Mouse (Mus musculus): ENCODE measurements around the gene 0610030E20Rik. TPM values are rescaled to one million over a fixed set of nuclear protein-coding genes. Genes with fewer than 3 reads are reported as not detected.

0610030E20Rik gene
- polyA plus RNA-seq, 1 experiment: 42.2 TPM

DNA sequence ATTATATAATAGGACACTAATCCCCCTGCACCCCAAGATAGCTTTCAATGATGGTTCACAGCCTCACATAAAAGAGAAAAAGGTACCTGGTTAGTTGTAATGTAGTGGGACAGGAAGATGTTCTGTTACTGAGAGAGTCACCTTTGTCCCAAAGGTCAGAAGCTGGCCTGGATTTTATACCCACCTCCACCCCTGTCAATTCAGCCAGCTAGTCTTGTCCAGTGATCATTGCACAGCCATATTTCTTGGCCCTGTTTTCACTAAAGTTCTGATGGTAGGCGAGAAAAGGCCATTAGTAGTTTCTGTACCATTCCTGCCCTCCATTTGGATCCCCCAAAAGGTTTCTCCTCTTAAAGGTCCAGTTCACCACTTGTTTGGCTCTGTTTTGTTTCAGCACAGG, 6.9 kb downstream of the 0610030E20Rik start:
- WGBS: 95% methylated on average over 1 of the region's 1 CpGs
- Histone ChIP-seq H3K27me3 (ENCODE audit: control insufficient read depth, insufficient read depth, low read length) (peaks cover 4% of the 10 kb centered on the region; the same call in 1 of the 2 replicates), H3K4me1 (replicated peaks; ENCODE audit: control insufficient read depth, insufficient read depth, low read length) (peaks cover 11% of the 10 kb centered on the region), H3K27ac (ENCODE audit: control insufficient read depth, insufficient read depth, low read length) (no peak overlapping the region), H3K4me3 (ENCODE audit: control insufficient read depth, insufficient read depth, low read length) (no peak overlapping the region), H3K36me3 (ENCODE audit: control insufficient read depth, insufficient read depth, low read length) (peaks cover 15% of the 10 kb centered on the region)
- no peak for DNase-seq
- TF ChIP-seq POLR2A (IDR thresholded peaks at IDR 0.05; ENCODE audit: control insufficient read depth, extremely low read depth, insufficient read depth, low read length, poor library complexity): no peak
- no peak for TF ChIP-seq CTCF (IDR thresholded peaks at IDR 0.05; ENCODE audit: borderline replicate concordance, control insufficient read depth, extremely low read depth, insufficient read depth, low read length, poor library complexity)

DNA sequence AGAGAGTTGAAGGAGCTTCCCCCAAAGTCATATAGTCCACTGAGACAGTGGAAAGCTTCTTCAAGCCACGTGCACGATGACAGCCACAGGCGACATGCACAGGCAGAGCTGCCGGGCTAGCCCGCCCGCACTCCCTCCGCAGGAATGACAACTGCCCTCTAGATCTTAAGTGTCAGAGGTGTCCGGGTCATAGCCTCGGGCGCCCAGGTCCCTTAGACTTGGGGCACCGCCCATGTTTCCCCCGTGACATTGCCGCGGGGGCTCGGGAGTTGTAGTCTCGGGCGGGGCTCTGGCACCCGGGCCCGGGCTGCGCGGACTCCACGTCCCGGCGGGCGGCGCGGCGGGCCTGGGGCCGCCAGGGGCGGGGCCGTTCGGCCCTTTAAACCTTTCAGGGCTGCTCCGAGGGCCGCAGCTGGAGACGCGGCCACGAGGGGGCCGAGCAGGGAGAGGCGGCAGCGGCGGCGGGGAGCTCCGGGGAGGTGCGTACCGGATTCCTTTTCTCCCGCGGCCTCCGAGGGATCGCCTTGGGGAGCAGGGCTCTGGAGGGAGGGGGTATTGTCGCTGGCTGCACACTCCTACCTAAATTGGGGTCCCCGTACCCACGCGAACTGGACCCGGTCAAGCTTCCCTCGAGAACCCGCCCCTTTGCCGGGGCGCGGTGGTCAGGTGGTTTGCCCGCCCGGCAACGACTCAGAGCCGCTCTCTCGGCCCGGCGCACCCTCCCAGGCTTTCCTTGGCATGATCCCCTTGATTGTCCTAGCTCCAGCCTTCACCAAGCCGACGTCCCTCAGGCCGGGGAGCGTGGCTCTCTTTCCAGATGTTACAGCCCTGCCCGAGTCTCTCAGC, 8.2 kb downstream of the 0610030E20Rik start, which contains the start of gene Tmem150a:
Gene Tmem150a, plus strand, starts transcription at position 382 of the 846 bp plus-strand sequence.
- WGBS: 2% methylated on average over 71 of the region's 71 CpGs
- Histone ChIP-seq H3K4me1 (replicated peaks; ENCODE audit: control insufficient read depth, insufficient read depth, low read length) (peaks cover 11% of the 10 kb centered on the region), H3K27me3 (ENCODE audit: control insufficient read depth, insufficient read depth, low read length) (peaks cover 4% of the 10 kb centered on the region; the same call in 1 of the 2 replicates), H3K27ac (ENCODE audit: control insufficient read depth, insufficient read depth, low read length) (no peak within 1 kb of the TSS), H3K36me3 (ENCODE audit: control insufficient read depth, insufficient read depth, low read length) (peaks cover 19% of the 10 kb centered on the region; the same call in 1 of the 2 replicates), H3K4me3 (ENCODE audit: control insufficient read depth, insufficient read depth, low read length) (peak within 1 kb of the TSS; percentile 53)
- peak; percentile 43 for DNase-seq
- TF ChIP-seq CTCF (IDR thresholded peaks at IDR 0.05; ENCODE audit: borderline replicate concordance, control insufficient read depth, extremely low read depth, insufficient read depth, low read length, poor library complexity): no peak
- TF ChIP-seq POLR2A (IDR thresholded peaks at IDR 0.05; ENCODE audit: control insufficient read depth, extremely low read depth, insufficient read depth, low read length, poor library complexity): 0 out of 2 replicates have a peak, but pooled peaks have one; percentile 16

DNA sequence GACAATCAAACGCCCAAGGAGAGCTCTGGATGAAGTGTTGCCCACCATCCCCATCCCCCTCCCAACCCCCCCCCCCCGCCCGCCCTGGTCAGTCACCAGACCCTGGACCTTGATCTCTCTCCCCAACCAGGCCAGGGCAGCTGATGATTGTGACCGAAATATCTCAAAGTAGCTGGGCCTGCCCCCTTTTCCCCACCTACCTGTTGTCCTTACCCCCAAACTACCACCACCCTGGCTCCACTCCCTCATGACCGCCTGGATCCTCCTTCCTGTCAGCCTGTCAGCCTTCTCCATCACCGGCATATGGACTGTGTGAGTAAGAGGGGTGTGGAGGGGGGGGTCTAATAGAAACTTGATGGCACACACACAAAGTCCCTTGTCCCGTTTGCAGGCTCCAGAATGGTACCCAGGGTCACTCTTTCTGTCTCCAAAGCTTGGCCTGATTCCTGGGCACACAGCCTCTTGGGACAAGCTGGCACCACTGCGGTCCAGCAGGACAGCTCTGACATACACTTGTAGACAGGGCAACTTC, 8.9 kb downstream of the 0610030E20Rik start:
- H3K27ac ChIP-seq (ENCODE audit: control insufficient read depth, insufficient read depth, low read length): no peak overlapping the region
- peak overlapping the region; percentile 53; the same call in 1 of the 2 replicates for H3K4me3 ChIP-seq (ENCODE audit: control insufficient read depth, insufficient read depth, low read length)
- H3K4me1 ChIP-seq (replicated peaks; ENCODE audit: control insufficient read depth, insufficient read depth, low read length): peaks cover 14% of the 10 kb centered on the region
- H3K36me3 ChIP-seq (ENCODE audit: control insufficient read depth, insufficient read depth, low read length): peaks cover 13% of the 10 kb centered on the region; the same call in 1 of the 2 replicates
- 83% methylated on average over 8 of the region's 8 CpGs for WGBS
- TF ChIP-seq POLR2A (IDR thresholded peaks at IDR 0.05; ENCODE audit: control insufficient read depth, extremely low read depth, insufficient read depth, low read length, poor library complexity) (no peak), CTCF (IDR thresholded peaks at IDR 0.05; ENCODE audit: borderline replicate concordance, control insufficient read depth, extremely low read depth, insufficient read depth, low read length, poor library complexity) (no peak)
- DNase-seq: no peak
- peaks cover 4% of the 10 kb centered on the region; the same call in 1 of the 2 replicates for H3K27me3 ChIP-seq (ENCODE audit: control insufficient read depth, insufficient read depth, low read length)

DNA sequence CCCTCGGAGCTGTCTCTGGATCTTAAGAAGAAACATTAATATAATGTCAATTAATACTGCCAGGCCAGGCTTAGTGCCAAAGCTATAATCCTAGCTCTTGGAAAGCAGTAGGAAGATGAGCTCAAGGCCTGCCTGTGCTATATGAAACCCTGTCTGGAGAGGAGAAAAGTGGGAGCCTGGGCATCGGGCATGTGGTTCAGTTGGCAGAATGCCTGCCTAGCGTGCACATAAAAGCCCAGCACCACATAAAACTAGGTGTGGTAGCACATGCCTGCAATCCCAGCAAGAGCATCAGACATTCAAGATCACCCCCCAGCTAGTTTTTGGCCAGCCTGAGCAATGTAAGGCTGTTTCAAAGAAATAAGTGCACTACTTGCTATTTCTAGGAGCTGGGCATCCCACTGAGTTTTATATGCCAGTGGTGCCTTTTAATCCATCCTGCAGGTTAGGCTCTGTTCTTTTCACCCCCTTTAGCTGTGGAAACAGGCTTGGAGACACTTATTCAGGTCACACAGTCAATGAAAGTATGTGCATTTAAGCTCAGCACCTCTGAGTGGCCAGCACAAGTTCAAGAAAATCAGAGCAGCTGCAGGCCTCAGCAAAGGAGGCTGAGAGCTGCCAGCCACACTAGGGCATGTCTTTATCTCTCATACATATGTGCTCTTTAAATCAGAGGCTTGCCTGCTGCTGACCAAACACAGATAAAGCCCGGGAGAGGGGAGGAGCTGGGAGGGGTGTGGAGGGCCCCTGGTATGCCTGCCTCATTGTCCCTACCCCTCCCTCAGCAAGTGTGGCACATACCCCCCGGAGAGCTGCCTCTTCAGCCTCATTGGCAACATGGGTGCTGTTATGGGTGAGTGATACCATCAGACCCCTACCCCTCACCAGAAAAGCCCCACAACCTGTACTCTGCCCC, 10.3 kb downstream of the 0610030E20Rik start:
- WGBS: 88% methylated on average over 5 of the region's 5 CpGs
- Histone ChIP-seq H3K27me3 (ENCODE audit: control insufficient read depth, insufficient read depth, low read length) (peaks cover 4% of the 10 kb centered on the region; the same call in 1 of the 2 replicates), H3K4me1 (replicated peaks; ENCODE audit: control insufficient read depth, insufficient read depth, low read length) (peaks cover 20% of the 10 kb centered on the region), H3K36me3 (ENCODE audit: control insufficient read depth, insufficient read depth, low read length) (peaks cover 13% of the 10 kb centered on the region; the same call in 1 of the 2 replicates), H3K4me3 (ENCODE audit: control insufficient read depth, insufficient read depth, low read length) (no peak overlapping the region), H3K27ac (ENCODE audit: control insufficient read depth, insufficient read depth, low read length) (no peak overlapping the region)
- TF ChIP-seq CTCF (IDR thresholded peaks at IDR 0.05; ENCODE audit: borderline replicate concordance, control insufficient read depth, extremely low read depth, insufficient read depth, low read length, poor library complexity) (no peak), POLR2A (IDR thresholded peaks at IDR 0.05; ENCODE audit: control insufficient read depth, extremely low read depth, insufficient read depth, low read length, poor library complexity) (no peak)
- DNase-seq: no peak

DNA sequence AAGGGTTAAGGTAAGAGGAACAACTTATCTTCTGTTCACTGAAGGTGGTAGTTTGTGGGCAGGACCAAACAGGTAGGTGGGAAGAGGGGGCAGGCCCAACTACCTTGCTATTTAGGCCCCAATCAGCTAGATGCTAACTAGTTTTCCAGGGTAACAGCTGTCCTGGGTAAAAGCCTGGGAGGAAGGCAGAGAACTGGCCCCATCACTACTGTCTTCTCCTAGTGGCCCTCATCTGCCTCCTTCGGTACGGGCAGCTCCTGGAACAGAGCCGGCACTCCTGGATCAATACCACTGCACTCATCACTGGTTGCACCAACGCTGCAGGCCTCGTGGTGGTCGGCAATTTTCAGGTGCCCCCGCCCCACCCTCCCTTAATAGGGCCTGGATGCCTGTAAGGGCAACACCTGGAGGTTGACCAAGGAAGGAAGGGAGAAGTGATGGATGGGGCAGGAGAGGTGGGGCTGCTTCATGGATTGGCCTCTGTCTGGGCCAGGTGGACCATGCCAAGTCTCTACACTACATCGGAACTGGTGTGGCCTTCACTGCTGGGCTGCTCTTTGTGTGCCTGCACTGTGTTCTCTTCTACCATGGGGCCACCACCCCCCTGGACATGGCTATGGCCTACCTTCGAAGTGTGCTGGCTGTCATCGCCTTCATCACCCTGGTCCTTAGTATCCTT, 11.1 kb downstream of the 0610030E20Rik start:
- TF ChIP-seq POLR2A (IDR thresholded peaks at IDR 0.05; ENCODE audit: control insufficient read depth, extremely low read depth, insufficient read depth, low read length, poor library complexity): no peak
- TF ChIP-seq CTCF (IDR thresholded peaks at IDR 0.05; ENCODE audit: borderline replicate concordance, control insufficient read depth, extremely low read depth, insufficient read depth, low read length, poor library complexity): no peak
- H3K36me3 ChIP-seq (ENCODE audit: control insufficient read depth, insufficient read depth, low read length): peaks cover 13% of the 10 kb centered on the region; the same call in 1 of the 2 replicates
- H3K4me3 ChIP-seq (ENCODE audit: control insufficient read depth, insufficient read depth, low read length): no peak overlapping the region
- WGBS: 96% methylated on average over 10 of the region's 10 CpGs
- peaks cover 4% of the 10 kb centered on the region; the same call in 1 of the 2 replicates for H3K27me3 ChIP-seq (ENCODE audit: control insufficient read depth, insufficient read depth, low read length)
- no peak overlapping the region for H3K27ac ChIP-seq (ENCODE audit: control insufficient read depth, insufficient read depth, low read length)
- H3K4me1 ChIP-seq (replicated peaks; ENCODE audit: control insufficient read depth, insufficient read depth, low read length): peaks cover 20% of the 10 kb centered on the region
- no peak for DNase-seq
